Mouse (Mus musculus) megakaryocyte, embryonic 14.5 days (primary cell): ENCODE results near the gene Aunip.

Experiments
- FLI1 ChIP-seq: IDR thresholded peaks from 2 replicates; pipeline ENCODE4 v1.6.1; 2012; ENCODE audit warnings: low read length, inconsistent platforms, mixed read lengths
- GATA1 ChIP-seq: IDR thresholded peaks from 3 replicates; pipeline ENCODE4 v1.6.1; 2012; ENCODE audit warnings: mixed read lengths, low read length, inconsistent platforms, borderline replicate concordance

DNA sequence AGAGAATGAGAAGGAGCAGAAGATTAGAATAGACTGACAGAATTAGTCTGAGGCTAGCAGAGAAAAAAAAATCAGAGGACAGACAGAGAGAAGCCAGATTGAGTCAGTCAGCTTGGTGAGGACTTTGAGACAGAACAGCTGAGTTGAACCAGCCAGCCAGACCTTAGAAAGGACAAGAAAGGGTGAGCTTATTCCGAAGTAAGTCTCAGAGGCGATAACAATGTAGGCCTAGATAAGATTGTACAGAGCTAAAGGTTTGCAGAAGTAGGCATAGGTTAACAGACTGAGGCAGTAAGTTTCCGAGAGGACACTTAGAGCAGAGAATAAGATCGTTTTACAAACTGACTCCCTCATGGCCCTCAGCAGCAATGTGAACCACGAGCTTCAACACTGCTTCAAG lies 49.5 kb upstream of the Aunip start:
- TF ChIP-seq GATA1 (no peak), FLI1 (no peak)
